Mouse (Mus musculus) heart, adult 18-20 months (tissue): Measurements from ENCODE around the gene Fbxw8. TPM values are rescaled to one million over a fixed set of nuclear protein-coding genes. Genes with fewer than 3 reads are reported as not detected.
A peak's percentile ranks its signal among the peaks of the same experiment; 100 is the strongest.

Source experiments
- DNase-seq, 2 experiments: peaks; one replicate each; pipeline ENCODE4 v3.0.0; 2021 to 2022; ENCODE audit warnings: mixed read lengths in 1 of 2
- total RNA-seq, 2 experiments: library from RNA; stranded (reverse); gene quantifications; 2 replicates each; pipeline ENCODE4 v1.2.3; 2021

The Fbxw8 gene
- total RNA-seq, 2 experiments from 2014 or later: 38.2 to 41.2 TPM

GRCm38 (mm10) chr5:118019905-118020304 is 135.4 kb downstream of the Fbxw8 start:
- DNase-seq: no peak

- DNase-seq: no peak
These were observed 137.7 kb downstream of the Fbxw8 start for GRCm38 (mm10) chr5:118017527-118017926.

GRCm38 (mm10) chr5:118015669-118016068 is 139.6 kb downstream of the Fbxw8 start:
- DNase-seq: no peak

GRCm38 (mm10) chr5:118015028-118015427 is 140.2 kb downstream of the Fbxw8 start:
- DNase-seq: peak in 1 of 2 experiments; percentile 77

Other genes with a start within 250 kb of the Fbxw8 start
- gene Fbxo21, start 178.7 kb downstream of the Fbxw8 start, total RNA-seq: 10 to 100 TPM; 35.7 to 38.8 TPM
- 100 to 1,000 TPM; 183 to 211 TPM for gene Tesc, start 127.7 kb downstream of the Fbxw8 start, total RNA-seq
- gene Hrk, start 9.2 kb upstream of the Fbxw8 start, total RNA-seq: under 1 TPM; 0.40 to 0.44 TPM
- 1 to 10 TPM; 1.3 to 2.2 TPM for gene Rnft2, start 89.7 kb upstream of the Fbxw8 start, total RNA-seq
- 1 to 10 TPM; 8.5 to 9.2 TPM for gene 2410131K14Rik, start 89.8 kb upstream of the Fbxw8 start, total RNA-seq